Mouse (Mus musculus): Measurements from ENCODE around the gene Mthfd2l.

- TF ChIP-seq POLR2A (IDR thresholded peaks at IDR 0.05; ENCODE audit: insufficient read depth, low read depth, low read length): no peak
- no peak for TF ChIP-seq CTCF (IDR thresholded peaks at IDR 0.05)
These were observed 11.4 kb upstream of the Mthfd2l start for GRCm38 (mm10) chr5:90919495-90919894.

Data from heart, adult 2 months (tissue).